Mouse (Mus musculus): ENCODE measurements at regions not wholly inside any gene's neighbourhood (a gene's known extent, or its start where the extent isn't known, plus 50 kb on each side); places are given as distances from the start of the nearest gene placed in this dataset.
A peak's percentile ranks its signal among the peaks of the same experiment; 100 is the strongest.

DNA sequence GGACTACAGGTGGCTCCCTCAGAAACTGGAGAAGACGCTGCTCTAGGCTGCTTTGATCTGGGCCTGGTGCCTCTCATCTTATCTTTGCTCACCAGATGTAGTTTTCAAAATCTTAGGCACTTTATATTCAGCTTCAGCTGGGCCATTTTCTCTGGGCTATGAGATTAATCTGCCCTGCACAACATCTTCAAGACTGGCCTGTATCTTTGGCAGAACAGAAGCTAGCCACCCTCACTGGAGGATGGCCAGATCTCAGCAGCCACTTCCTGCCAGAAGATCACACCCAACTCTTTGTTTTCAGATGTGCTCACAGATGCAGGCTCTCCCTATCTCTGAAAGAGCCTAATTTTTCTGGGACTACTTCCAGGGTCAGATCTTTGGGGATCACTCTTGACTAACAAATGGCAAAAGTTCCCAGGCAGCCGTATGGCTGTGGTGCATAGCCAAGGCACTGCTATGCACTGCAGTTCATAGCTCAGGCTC, 75.8 kb upstream of the Irs2 start:
- WGBS: 59% methylated on average over 2 of the region's 2 CpGs

DNA sequence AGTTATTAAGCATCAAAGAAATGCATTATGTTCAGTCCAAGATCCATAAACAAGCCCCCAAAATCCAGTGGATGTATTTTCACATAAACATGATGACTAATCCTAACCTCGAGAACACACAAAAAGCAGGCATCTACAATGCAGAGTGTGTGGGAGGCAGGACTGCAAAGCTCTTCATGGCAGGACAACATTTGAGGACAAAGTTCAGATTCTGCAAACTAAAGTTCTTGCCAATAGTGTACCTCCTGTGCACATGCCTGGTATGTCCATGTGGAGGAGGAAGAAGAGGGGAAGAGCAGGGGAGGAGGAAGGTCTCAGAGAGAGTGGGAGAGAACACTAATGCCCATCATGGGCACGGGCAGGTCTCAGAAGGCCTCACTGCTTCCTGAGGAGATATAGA, 72.6 kb upstream of the Irs2 start:
- Histone ChIP-seq H3K4me1 (ENCODE audit: control insufficient read depth, insufficient read depth, low read depth, low read length) (peaks cover 5% of the 10 kb centered on the region), H3K27ac (ENCODE audit: low read depth, low read length) (no peak overlapping the region), H3K4me3 (ENCODE audit: low read length) (no peak overlapping the region), H3K9me3 (ENCODE audit: control insufficient read depth, low read length) (no peaks in the 10 kb centered on the region), H3K27me3 (replicated peaks; ENCODE audit: control insufficient read depth, insufficient read depth, low read length) (no peaks in the 10 kb centered on the region), H3K36me3 (ENCODE audit: control insufficient read depth, insufficient read depth, low read length) (no peaks in the 10 kb centered on the region), H3K4me2 (ENCODE audit: low read length) (no peak overlapping the region), H3K9ac (ENCODE audit: low read depth, low read length) (no peak overlapping the region)
- no peak for ATAC-seq
- WGBS: 86% methylated on average over 2 of the region's 2 CpGs

More for the DNA sequence above, 75.8 kb upstream of the Irs2 start:
- Histone ChIP-seq H3K9ac (ENCODE audit: low read depth, low read length) (no peak overlapping the region), H3K9me3 (ENCODE audit: control insufficient read depth, low read length) (no peaks in the 10 kb centered on the region), H3K27ac (ENCODE audit: low read depth, low read length) (no peak overlapping the region), H3K4me3 (ENCODE audit: low read length) (no peak overlapping the region), H3K4me1 (ENCODE audit: control insufficient read depth, insufficient read depth, low read depth, low read length) (no peaks in the 10 kb centered on the region; the same call in 1 of the 2 replicates), H3K36me3 (ENCODE audit: control insufficient read depth, insufficient read depth, low read length) (no peaks in the 10 kb centered on the region), H3K27me3 (replicated peaks; ENCODE audit: control insufficient read depth, insufficient read depth, low read length) (no peaks in the 10 kb centered on the region), H3K4me2 (ENCODE audit: low read length) (no peak overlapping the region)
- ATAC-seq: peak; percentile 37; the same call in 1 of the 2 replicates

DNA sequence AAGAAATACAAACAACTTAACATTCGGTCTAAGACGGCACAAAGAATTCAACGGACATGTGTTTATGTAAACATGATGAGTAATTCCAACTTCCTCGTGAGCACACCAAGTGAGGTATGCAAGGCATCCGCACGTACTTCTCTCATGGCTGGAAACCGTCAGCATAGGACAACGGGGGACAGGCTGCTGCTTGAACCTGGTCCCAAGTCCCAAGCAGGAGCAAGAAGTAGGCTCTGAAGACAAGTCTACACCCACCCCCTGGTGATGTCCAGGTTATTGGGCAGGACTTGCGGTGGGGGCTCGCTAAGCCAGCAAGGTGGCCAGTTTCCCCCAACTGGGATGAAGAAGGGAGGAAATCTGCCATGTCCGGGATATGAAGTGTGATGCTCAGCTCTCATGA, 71.5 kb upstream of the Irs2 start:
- WGBS: 85% methylated on average over 11 of the region's 11 CpGs
- Histone ChIP-seq H3K27ac (ENCODE audit: low read depth, low read length) (no peak overlapping the region), H3K27me3 (replicated peaks; ENCODE audit: control insufficient read depth, insufficient read depth, low read length) (no peaks in the 10 kb centered on the region), H3K4me3 (ENCODE audit: low read length) (no peak overlapping the region), H3K9me3 (ENCODE audit: control insufficient read depth, low read length) (no peaks in the 10 kb centered on the region), H3K36me3 (ENCODE audit: control insufficient read depth, insufficient read depth, low read length) (no peaks in the 10 kb centered on the region), H3K4me1 (ENCODE audit: control insufficient read depth, insufficient read depth, low read depth, low read length) (peaks cover 5% of the 10 kb centered on the region), H3K4me2 (ENCODE audit: low read length) (no peak overlapping the region), H3K9ac (ENCODE audit: low read depth, low read length) (no peak overlapping the region)
- no peak for ATAC-seq

DNA sequence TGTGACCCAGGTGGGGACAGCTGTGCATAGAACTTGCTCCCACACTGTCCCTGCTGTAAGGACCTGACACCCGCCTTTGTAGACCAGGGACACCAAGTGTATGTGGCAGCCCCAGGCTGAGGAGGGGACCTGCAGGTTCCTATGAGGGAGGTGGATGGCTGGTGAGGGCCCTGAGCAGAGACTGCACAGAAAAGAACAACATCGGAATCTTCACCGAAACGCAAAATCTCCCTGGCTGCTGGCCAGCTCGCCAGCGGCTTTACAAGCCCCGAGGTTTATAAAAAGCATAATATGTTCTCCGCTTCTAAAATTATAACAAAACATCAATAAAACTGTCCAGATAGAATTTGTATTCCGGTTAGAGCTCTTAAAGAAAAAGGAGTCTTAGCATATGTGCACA, 68.9 kb upstream of the Irs2 start:
- no peaks in the 10 kb centered on the region for H3K27me3 ChIP-seq (replicated peaks; ENCODE audit: control insufficient read depth, insufficient read depth, low read length)
- H3K9me3 ChIP-seq (ENCODE audit: control insufficient read depth, low read length): no peaks in the 10 kb centered on the region
- no peaks in the 10 kb centered on the region for H3K36me3 ChIP-seq (ENCODE audit: control insufficient read depth, insufficient read depth, low read length)
- H3K4me2 ChIP-seq (ENCODE audit: low read length): no peak overlapping the region
- peaks cover 5% of the 10 kb centered on the region for H3K4me1 ChIP-seq (ENCODE audit: control insufficient read depth, insufficient read depth, low read depth, low read length)
- H3K9ac ChIP-seq (ENCODE audit: low read depth, low read length): no peak overlapping the region
- ATAC-seq: no peak
- H3K4me3 ChIP-seq (ENCODE audit: low read length): no peak overlapping the region
- no peak overlapping the region for H3K27ac ChIP-seq (ENCODE audit: low read depth, low read length)
- 51% methylated on average over 9 of the region's 9 CpGs for WGBS

DNA sequence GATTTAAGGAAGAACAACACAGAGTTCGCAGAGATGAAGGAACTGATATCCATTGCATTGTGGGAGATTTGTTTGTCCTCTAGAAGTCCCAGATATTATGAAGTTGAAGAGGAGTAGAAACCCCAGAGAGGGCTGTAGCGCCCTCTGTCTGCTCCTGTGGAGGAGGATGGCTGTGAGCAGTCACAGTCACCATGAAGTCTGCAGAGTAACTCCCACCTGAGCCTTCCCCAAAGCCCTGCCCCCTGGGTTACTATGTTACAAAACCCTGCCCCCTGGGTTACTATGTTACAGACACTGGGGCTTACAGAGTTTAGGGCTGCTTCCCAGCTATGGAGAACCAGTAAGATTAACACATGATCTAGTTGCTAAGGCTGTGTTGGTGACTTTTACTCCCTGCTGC, 62.9 kb upstream of the Irs2 start:
- Histone ChIP-seq H3K9ac (ENCODE audit: low read depth, low read length) (no peak overlapping the region), H3K9me3 (ENCODE audit: control insufficient read depth, low read length) (no peaks in the 10 kb centered on the region), H3K27ac (ENCODE audit: low read depth, low read length) (no peak overlapping the region), H3K36me3 (ENCODE audit: control insufficient read depth, insufficient read depth, low read length) (no peaks in the 10 kb centered on the region), H3K4me2 (ENCODE audit: low read length) (no peak overlapping the region), H3K27me3 (replicated peaks; ENCODE audit: control insufficient read depth, insufficient read depth, low read length) (no peaks in the 10 kb centered on the region), H3K4me3 (ENCODE audit: low read length) (no peak overlapping the region), H3K4me1 (ENCODE audit: control insufficient read depth, insufficient read depth, low read depth, low read length) (no peaks in the 10 kb centered on the region)
- WGBS: 51% methylated on average over 2 of the region's 2 CpGs
- no peak for ATAC-seq

DNA sequence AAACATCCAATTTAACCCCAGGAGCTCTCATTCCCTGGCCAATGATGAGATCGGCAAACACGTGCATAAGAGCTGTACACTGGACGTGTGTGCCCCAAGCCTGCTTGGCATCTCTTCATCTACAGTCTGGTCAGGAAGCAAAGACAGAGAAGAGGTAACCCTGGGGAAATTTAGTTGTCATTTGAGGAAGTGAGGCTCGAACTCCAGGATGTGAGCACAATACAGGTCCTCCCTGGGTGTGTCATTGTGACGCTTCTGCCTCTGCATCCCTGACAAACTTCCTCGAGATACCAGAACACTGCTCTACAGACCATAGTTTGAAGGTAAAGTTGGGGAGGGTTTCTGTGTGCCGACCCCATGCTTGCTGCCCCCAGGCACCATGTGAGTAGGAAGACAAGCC, 59.2 kb upstream of the Irs2 start:
- Histone ChIP-seq H3K9me3 (ENCODE audit: control insufficient read depth, low read length) (no peaks in the 10 kb centered on the region), H3K27ac (ENCODE audit: low read depth, low read length) (no peak overlapping the region), H3K27me3 (replicated peaks; ENCODE audit: control insufficient read depth, insufficient read depth, low read length) (no peaks in the 10 kb centered on the region), H3K36me3 (ENCODE audit: control insufficient read depth, insufficient read depth, low read length) (no peaks in the 10 kb centered on the region), H3K4me3 (ENCODE audit: low read length) (no peak overlapping the region), H3K4me2 (ENCODE audit: low read length) (no peak overlapping the region), H3K4me1 (ENCODE audit: control insufficient read depth, insufficient read depth, low read depth, low read length) (no peaks in the 10 kb centered on the region), H3K9ac (ENCODE audit: low read depth, low read length) (no peak overlapping the region)
- 81% methylated on average over 7 of the region's 7 CpGs for WGBS
- ATAC-seq: no peak

DNA sequence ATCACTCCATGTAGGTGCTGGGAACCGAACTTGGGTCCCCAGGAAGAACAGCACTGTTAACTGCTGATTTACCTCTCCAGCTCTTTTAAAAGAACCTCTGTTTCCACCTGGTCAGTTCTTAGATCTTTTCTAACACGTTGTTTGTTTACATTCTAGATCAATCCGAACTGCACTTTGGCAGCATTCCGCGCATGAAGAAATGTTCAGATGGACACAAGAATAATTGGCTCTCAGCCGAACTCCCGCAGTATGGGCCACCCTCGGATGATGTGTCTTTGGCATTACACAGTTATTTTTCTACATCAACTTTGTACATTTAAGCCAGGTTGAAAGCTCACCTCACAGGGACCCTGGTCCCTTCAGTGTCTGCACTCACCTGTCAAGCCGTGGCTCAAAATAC, 57.7 kb upstream of the Irs2 start:
- no peak overlapping the region for H3K27ac ChIP-seq (ENCODE audit: low read depth, low read length)
- no peak overlapping the region for H3K4me2 ChIP-seq (ENCODE audit: low read length)
- H3K9ac ChIP-seq (ENCODE audit: low read depth, low read length): no peak overlapping the region
- no peaks in the 10 kb centered on the region for H3K4me1 ChIP-seq (ENCODE audit: control insufficient read depth, insufficient read depth, low read depth, low read length)
- H3K9me3 ChIP-seq (ENCODE audit: control insufficient read depth, low read length): no peaks in the 10 kb centered on the region
- WGBS: 88% methylated on average over 9 of the region's 9 CpGs
- H3K36me3 ChIP-seq (ENCODE audit: control insufficient read depth, insufficient read depth, low read length): no peaks in the 10 kb centered on the region
- H3K4me3 ChIP-seq (ENCODE audit: low read length): no peak overlapping the region
- no peak for ATAC-seq
- H3K27me3 ChIP-seq (replicated peaks; ENCODE audit: control insufficient read depth, insufficient read depth, low read length): no peaks in the 10 kb centered on the region

DNA sequence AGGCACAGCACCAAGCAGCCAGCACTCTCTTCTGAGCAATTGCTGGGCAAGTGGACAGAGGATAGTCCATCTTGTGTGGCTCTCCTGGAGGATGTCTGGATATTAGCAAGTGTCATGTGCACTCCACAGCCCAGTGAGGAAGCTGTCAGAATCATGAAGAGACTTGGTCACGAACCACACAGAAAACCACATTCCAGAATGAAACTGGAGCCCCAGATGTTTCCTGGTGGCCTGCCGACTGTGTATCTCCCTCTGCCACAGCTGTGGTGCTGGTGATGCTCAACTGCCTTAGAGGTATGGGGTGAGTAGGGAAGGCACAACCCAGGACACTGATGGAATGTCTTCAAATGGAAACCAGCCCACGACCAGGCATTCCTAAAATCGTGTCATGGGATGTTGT, 57.0 kb upstream of the Irs2 start:
- no peak for ATAC-seq
- no peaks in the 10 kb centered on the region for H3K27me3 ChIP-seq (replicated peaks; ENCODE audit: control insufficient read depth, insufficient read depth, low read length)
- H3K36me3 ChIP-seq (ENCODE audit: control insufficient read depth, insufficient read depth, low read length): no peaks in the 10 kb centered on the region
- H3K27ac ChIP-seq (ENCODE audit: low read depth, low read length): no peak overlapping the region
- no peak overlapping the region for H3K4me3 ChIP-seq (ENCODE audit: low read length)
- H3K9ac ChIP-seq (ENCODE audit: low read depth, low read length): no peak overlapping the region
- no peaks in the 10 kb centered on the region for H3K4me1 ChIP-seq (ENCODE audit: control insufficient read depth, insufficient read depth, low read depth, low read length)
- no peak overlapping the region for H3K4me2 ChIP-seq (ENCODE audit: low read length)
- 80% methylated on average over 4 of the region's 4 CpGs for WGBS
- no peaks in the 10 kb centered on the region for H3K9me3 ChIP-seq (ENCODE audit: control insufficient read depth, low read length)

DNA sequence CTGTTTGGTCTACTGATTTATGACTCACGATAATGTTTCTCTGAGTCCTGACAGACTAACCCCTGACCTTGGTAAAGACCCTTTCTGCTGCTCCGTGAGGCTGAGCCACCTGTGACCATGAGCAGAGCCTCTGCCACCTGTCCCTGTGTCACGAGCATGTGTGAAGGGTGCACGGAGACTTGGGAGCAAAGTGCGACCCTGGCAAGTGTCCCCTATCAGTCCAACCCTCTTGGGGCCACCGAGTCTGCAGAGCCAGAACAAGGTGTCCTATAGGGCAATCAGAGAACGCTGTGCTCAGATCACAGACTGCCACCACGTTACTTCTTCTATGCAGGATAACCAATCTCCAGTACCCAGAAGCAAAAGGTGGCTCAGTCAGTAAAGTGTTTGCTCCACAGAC, 54.8 kb upstream of the Irs2 start:
- Histone ChIP-seq H3K27ac (ENCODE audit: low read depth, low read length) (no peak overlapping the region), H3K27me3 (replicated peaks; ENCODE audit: control insufficient read depth, insufficient read depth, low read length) (no peaks in the 10 kb centered on the region), H3K4me2 (ENCODE audit: low read length) (no peak overlapping the region), H3K36me3 (ENCODE audit: control insufficient read depth, insufficient read depth, low read length) (no peaks in the 10 kb centered on the region), H3K9ac (ENCODE audit: low read depth, low read length) (no peak overlapping the region), H3K4me3 (ENCODE audit: low read length) (no peak overlapping the region), H3K4me1 (ENCODE audit: control insufficient read depth, insufficient read depth, low read depth, low read length) (no peaks in the 10 kb centered on the region), H3K9me3 (ENCODE audit: control insufficient read depth, low read length) (no peaks in the 10 kb centered on the region)
- no peak for ATAC-seq
- WGBS: 82% methylated on average over 8 of the region's 8 CpGs

DNA sequence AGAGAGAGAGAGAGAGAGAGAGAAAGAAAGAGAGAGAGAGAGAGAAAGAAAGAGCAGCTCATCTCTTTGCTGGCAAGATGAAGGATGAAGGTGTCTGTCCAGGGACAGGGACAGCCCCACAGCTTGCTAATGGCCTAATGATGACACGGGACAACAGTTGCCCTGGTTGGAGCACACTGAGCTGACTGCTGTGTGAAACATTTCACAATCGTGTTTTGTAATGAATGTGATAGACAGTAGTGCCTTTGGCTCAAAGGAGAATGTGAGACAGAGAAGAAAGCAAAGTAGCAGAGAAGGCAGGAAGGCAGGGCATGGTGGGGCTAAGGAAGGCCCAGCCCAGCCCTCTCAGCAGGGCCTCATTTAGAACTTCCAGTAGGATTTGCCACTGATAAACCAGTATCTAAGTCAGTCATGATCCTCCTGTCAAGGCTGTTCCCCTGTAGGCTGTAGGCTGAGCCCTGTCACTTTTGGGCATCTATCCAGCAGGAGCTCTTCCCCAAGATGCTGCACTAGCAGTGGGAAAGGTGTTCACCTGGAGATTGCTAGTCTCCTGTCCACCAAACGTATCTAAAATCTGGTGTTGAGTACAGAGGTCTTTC, 54.2 kb upstream of the Irs2 start:
- Histone ChIP-seq H3K4me1 (ENCODE audit: control insufficient read depth, insufficient read depth, low read depth, low read length) (no peaks in the 10 kb centered on the region), H3K27ac (ENCODE audit: low read depth, low read length) (no peak overlapping the region), H3K4me3 (ENCODE audit: low read length) (no peak overlapping the region), H3K27me3 (replicated peaks; ENCODE audit: control insufficient read depth, insufficient read depth, low read length) (no peaks in the 10 kb centered on the region), H3K36me3 (ENCODE audit: control insufficient read depth, insufficient read depth, low read length) (no peaks in the 10 kb centered on the region), H3K9ac (ENCODE audit: low read depth, low read length) (no peak overlapping the region), H3K9me3 (ENCODE audit: control insufficient read depth, low read length) (no peaks in the 10 kb centered on the region), H3K4me2 (ENCODE audit: low read length) (no peak overlapping the region)
- no peak for ATAC-seq
- WGBS: 58% methylated on average over 3 of the region's 3 CpGs
